Mouse (Mus musculus): ENCODE data around the gene Polrmt.

- no peak for TF ChIP-seq CTCF (IDR thresholded peaks at IDR 0.05; ENCODE audit: low read depth, low read length)
- TF ChIP-seq POLR2A (IDR thresholded peaks at IDR 0.05; ENCODE audit: insufficient read depth, low read length) = no peak
- TF ChIP-seq EP300 (IDR thresholded peaks at IDR 0.05; ENCODE audit: insufficient read depth, low read depth, low read length) = no peak
Measured at GRCm38 (mm10) chr10:79777103-79777531, 30.7 kb upstream of the Polrmt start, which contains the start of gene Fstl3.

All from ES-Bruce4 (cell line).